Mouse (Mus musculus) adrenal gland, adult 2 months (tissue): ENCODE data around the gene Kif28. TPM values are rescaled to one million over a fixed set of nuclear protein-coding genes. Genes with fewer than 3 reads are reported as not detected.

Experiments used
- polyA plus RNA-seq: library from polyadenylated mRNA; depleted of rRNA; stranded (reverse); fragments of >200 nt; gene quantifications from 2 replicates; pipeline ENCODE4 v1.2.3, GENCODE M21; 2012; rRNA removed
- total RNA-seq, 2 experiments: library from RNA; stranded (reverse); gene quantifications; 2 replicates each; pipeline ENCODE4 v1.2.3; 2021

Gene Kif28
- total and polyA plus RNA-seq, 3 experiments = not detected

Other genes with a start within 250 kb of the Kif28 start
- 1 to 10 TPM; 5.0 to 7.1 TPM for gene Smyd3, start 227.2 kb downstream of the Kif28 start, total RNA-seq
- 0.69 and 0.80 TPM in 2 replicates for gene Smyd3, start 227.2 kb downstream of the Kif28 start, polyA plus RNA-seq
- 10 to 100 TPM; 58.7 to 59.7 TPM for gene Tfb2m, start 199.0 kb downstream of the Kif28 start, total RNA-seq
- 6.0 and 6.4 TPM in 2 replicates for gene Tfb2m, start 199.0 kb downstream of the Kif28 start, polyA plus RNA-seq
- 10 to 100 TPM; 26.3 to 35.1 TPM for gene Cnst, start 198.9 kb downstream of the Kif28 start, total RNA-seq
- 13.5 and 14.5 TPM in 2 replicates for gene Cnst, start 198.9 kb downstream of the Kif28 start, polyA plus RNA-seq
- 10 to 100 TPM; 31.0 to 37.0 TPM for gene Sccpdh, start 77.1 kb downstream of the Kif28 start, total RNA-seq
- gene Sccpdh, start 77.1 kb downstream of the Kif28 start, polyA plus RNA-seq = 6.8 and 8.9 TPM in 2 replicates
- under 1 TPM in 1 of 2 experiments, not detected in 1; 0.23 TPM for gene Gm10518, start 58.1 kb upstream of the Kif28 start, total RNA-seq
- not detected in 2 replicates for gene Gm10518, start 58.1 kb upstream of the Kif28 start, polyA plus RNA-seq
- 10 to 100 TPM; 31.6 to 35.3 TPM for gene Ahctf1, start 58.4 kb upstream of the Kif28 start, total RNA-seq
- 2.1 and 2.2 TPM in 2 replicates for gene Ahctf1, start 58.4 kb upstream of the Kif28 start, polyA plus RNA-seq
- gene Cdc42bpa, start 215.2 kb upstream of the Kif28 start, total RNA-seq = 10 to 100 TPM; 43.4 to 51.4 TPM
- 16.6 and 17.8 TPM in 2 replicates for gene Cdc42bpa, start 215.2 kb upstream of the Kif28 start, polyA plus RNA-seq